Mouse (Mus musculus) thymus, adult 2 months (tissue): ENCODE measurements around the gene Duxf3. TPM values are rescaled to one million over a fixed set of nuclear protein-coding genes. Genes with fewer than 3 reads are reported as not detected.
"Not testable (repeated sequence)": the region's sequence is repeated elsewhere in the genome, so short reads cannot be mapped to it uniquely, and the experiment has no call there.

Experiments
- DNase-seq: peaks from one replicate; pipeline ENCODE4 v3.0.0; 2021
- H3K27ac ChIP-seq: fragments of 200-500 bp; 2 replicates; pipeline ENCODE4 v1.5.1; 2012; ENCODE audit warnings: low read length, control low read depth; ENCODE audit not compliant: control insufficient read depth, insufficient read depth
- H3K27me3 ChIP-seq: fragments of 200-500 bp; 2 replicates; pipeline ENCODE4 v1.6.1; 2012; ENCODE audit warnings: mild to moderate bottlenecking, low read length, moderate library complexity, mixed read lengths; ENCODE audit not compliant: control insufficient read depth, insufficient read depth
- H3K36me3 ChIP-seq: fragments of 200-500 bp; 2 replicates; pipeline ENCODE4 v1.6.1; 2012; ENCODE audit warnings: mild to moderate bottlenecking, low read length, moderate library complexity; ENCODE audit not compliant: control insufficient read depth, insufficient read depth
- H3K4me1 ChIP-seq: fragments of 200-500 bp; replicated peaks from 2 replicates; pipeline ENCODE4 v1.6.1; 2012; ENCODE audit warnings: low read length; ENCODE audit not compliant: control insufficient read depth, insufficient read depth
- H3K4me3 ChIP-seq: fragments of 200-500 bp; 2 replicates; pipeline ENCODE4 v1.5.1; 2012; ENCODE audit warnings: mild to moderate bottlenecking, low read length, control low read depth, moderate library complexity; ENCODE audit not compliant: control insufficient read depth, insufficient read depth
- CTCF ChIP-seq: fragments of 200-500 bp; IDR thresholded peaks from 2 replicates; pipeline ENCODE4 v1.5.1; 2012; ENCODE audit warnings: mild to moderate bottlenecking, control low read depth, low read length, moderate library complexity, borderline replicate concordance; ENCODE audit not compliant: control insufficient read depth, poor library complexity, insufficient read depth; ENCODE audit errors: extremely low read depth
- POLR2A ChIP-seq: fragments of 200-500 bp; IDR thresholded peaks from 2 replicates; pipeline ENCODE4 v1.6.1; 2012; ENCODE audit warnings: mild to moderate bottlenecking, low read length, control low read depth, moderate library complexity; ENCODE audit not compliant: control insufficient read depth, poor library complexity, insufficient read depth; ENCODE audit errors: extremely low read depth
- WGBS: fragments of 180-500 bp; shearing (Covaris S2); methylation state at CpG from one replicate; pipeline ENCODE4 v1.1.7; 2018; 5-methylcytosine and 5-hydroxymethylcytosine counted together
- polyA plus RNA-seq: library from polyadenylated mRNA; depleted of rRNA; stranded (reverse); fragments of >200 nt; gene quantifications from 2 replicates; pipeline ENCODE4 v1.2.3, GENCODE M21; 2012

Duxf3 gene
- polyA plus RNA-seq, 1 experiment, result not detected

DNA sequence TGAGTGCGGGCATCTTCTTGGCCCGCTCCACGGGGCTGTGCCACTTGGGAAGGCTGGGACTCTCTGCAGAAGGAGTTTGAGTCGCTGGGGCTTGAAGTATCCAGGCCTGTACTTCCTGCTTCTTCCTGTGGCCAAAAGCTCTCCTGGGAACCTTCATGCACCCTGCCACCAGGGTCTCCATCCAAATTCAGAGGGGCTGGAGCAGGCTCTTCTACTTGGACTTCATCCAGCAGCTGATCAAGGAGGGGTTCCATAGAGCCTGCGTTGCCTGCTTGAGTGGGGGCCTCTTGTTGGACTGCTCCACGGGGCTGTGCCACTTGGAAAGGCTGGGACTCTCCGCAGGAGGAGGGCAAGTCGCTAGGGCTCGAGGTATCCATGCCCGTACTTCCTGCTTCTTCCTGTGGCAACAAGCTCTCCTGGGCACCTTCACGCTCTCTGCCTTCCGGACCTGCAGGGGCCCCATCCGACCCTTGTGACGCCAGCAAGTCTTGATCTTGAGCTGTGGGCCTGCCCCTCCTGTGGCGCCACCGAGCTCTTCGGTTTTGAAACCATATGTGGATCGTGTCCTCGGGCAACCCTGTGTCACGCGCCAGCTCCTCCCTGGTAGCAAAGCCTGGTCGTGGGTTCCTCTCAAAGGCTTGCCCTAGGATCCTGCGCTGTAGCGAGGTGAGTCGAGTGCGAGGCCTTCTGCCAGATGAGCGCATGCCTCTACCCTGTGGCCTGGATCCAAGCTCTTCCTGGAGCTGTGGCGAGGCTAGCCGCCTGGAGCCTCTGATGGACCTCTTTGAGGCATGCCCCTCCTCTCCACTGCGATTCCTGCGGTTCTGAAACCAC, 8.3 kb downstream of the Duxf3 start:
- DNase-seq, result peak; percentile 71
- not testable (repeated sequence) for H3K4me3 ChIP-seq, H3K36me3 ChIP-seq, H3K27ac ChIP-seq, H3K4me1 ChIP-seq, H3K27me3 ChIP-seq
- 85% methylated on average over 31 of the region's 31 CpGs for WGBS
- TF ChIP-seq POLR2A, result 0 out of 2 replicates have a peak, but pooled peaks have one; percentile 9

DNA sequence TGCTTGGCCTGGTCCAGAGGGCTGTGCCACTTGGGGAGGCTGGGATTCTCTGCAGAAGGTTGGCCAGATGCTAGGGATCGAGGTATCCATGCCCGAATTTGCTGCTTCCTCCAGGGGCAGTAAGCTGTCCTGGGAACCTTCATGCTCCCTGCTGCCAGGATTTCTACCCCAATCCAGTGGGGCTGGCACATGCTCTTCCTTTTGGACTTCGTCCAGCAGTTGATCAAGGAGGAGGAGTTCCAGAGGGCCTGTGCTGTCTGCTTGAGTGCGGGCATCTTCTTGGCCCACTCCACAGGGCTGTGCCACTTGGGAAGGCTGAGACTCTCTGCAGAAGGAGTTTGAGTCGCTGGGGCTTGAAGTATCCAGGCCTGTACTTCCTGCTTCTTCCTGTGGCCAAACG, 9.3 kb downstream of the Duxf3 start:
- not testable (repeated sequence) for H3K4me1 ChIP-seq, H3K27me3 ChIP-seq, DNase-seq, H3K36me3 ChIP-seq, H3K4me3 ChIP-seq, H3K27ac ChIP-seq
- WGBS, result 83% methylated on average over 4 of the region's 6 CpGs

DNA sequence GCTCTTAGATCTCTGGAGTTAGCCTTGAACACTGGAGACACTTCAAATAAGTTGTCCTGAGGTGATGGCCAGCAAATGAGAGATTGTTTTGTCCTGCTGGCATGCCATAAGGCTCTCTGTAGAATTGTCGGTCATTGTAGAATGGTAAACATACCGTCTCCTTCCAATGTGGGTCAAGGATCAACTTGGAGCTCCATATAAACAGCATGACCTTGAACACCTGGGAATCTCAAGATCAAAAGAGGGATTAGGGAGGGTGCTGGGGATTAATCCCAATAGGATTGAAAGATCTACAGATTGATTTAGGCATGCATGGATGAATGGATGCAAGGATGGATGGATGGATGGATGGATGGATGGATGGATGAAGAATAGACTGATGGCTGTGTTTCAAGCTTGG, 10.9 kb downstream of the Duxf3 start:
- H3K36me3 ChIP-seq, H3K4me3 ChIP-seq, H3K4me1 ChIP-seq, H3K27me3 ChIP-seq, H3K27ac ChIP-seq: not testable (repeated sequence)
- WGBS, result 96% methylated on average over 2 of the region's 2 CpGs
- peak; percentile 32 for DNase-seq

DNA sequence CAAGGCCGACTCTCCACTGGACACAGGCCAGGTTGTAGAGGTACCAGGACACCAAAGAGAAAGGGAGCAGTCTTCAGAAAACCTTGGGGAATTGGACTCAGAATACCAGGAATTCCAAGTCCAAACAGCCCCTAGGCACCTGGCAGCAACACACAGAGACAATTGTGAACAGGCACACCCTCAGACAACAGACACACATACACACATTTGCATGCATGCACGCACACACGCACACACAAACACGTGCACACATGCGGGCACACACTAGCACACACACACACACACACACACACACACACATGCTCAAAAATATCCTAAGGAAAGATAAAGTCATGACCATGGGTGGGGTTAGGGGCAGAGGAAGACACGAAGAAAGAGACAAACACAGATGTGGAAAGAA, 11.7 kb downstream of the Duxf3 start:
- no peak for DNase-seq
- TF ChIP-seq POLR2A, result no peak
- no peak for TF ChIP-seq CTCF
- H3K4me1 ChIP-seq, result no peaks in the 10 kb centered on the region
- no peaks in the 10 kb centered on the region for H3K36me3 ChIP-seq
- H3K27ac ChIP-seq, result no peak overlapping the region
- H3K27me3 ChIP-seq, result no peaks in the 10 kb centered on the region
- WGBS, result 86% methylated on average over 6 of the region's 6 CpGs
- no peak overlapping the region for H3K4me3 ChIP-seq

DNA sequence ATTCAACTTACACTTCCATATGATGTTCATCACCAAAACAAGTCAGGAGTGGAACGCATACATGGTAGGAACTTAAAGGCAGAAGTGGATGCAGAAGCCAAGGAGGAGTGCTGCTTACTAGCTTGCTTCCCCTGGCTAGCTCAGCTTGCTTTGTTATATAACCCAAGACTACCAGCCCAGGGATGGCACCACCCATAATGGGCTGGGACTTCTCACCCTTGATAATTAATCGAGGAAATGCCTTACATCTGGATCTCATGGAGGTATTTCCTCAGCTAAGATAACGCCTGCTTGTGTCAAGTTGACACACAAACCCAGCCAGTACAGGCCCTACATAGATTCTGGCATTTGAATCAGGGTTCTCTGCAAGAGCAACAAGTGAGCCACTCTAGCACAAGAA, 15.1 kb downstream of the Duxf3 start:
- DNase-seq, result no peak
- WGBS, result 89% methylated on average over 3 of the region's 3 CpGs
- TF ChIP-seq POLR2A (no peak), CTCF (no peak)
- H3K4me1 ChIP-seq, result no peaks in the 10 kb centered on the region
- no peaks in the 10 kb centered on the region for H3K27me3 ChIP-seq
- H3K27ac ChIP-seq, result no peak overlapping the region
- H3K4me3 ChIP-seq, result no peak overlapping the region
- H3K36me3 ChIP-seq, result no peaks in the 10 kb centered on the region

DNA sequence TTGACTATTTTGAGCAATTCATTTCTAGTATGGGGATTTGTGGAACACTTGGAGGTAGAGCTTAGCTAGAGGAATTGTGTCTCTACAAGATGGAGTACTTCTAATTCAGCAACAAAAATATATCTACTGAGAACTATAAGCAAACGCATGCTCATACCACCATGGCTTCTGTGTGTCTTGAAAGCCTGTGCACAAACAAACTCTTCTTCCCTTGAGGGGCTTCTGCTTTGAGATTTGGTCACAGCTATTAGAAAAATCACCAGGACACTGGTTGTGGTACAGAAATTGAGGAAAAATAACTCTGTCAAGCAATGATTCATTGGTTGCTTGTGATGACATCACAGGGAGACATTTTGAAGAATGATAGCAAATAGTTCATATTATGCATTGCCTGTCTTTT, 17.1 kb downstream of the Duxf3 start:
- TF ChIP-seq POLR2A, result no peak
- no peak for TF ChIP-seq CTCF
- no peak overlapping the region for H3K4me3 ChIP-seq
- H3K27me3 ChIP-seq, result no peaks in the 10 kb centered on the region

DNA sequence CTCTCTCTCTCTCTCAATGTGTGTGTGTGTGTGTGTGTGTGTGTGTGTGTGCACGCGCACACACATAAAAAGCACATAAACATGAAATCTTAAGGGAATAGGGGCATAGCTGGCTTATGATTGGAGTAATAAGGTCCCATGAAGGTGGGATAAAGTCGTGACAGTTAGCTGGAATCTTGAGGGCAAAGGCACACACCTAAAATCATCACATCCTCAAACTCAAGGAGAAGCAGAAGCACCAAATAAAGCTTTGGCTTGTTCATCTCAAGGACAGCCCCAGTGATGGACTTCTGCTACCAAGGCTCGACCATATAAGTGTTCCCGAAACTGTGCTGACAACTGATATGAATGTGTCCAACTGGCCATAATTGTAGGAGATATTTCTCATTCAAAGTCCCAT, 17.5 kb downstream of the Duxf3 start:
- H3K27me3 ChIP-seq, result no peaks in the 10 kb centered on the region
- DNase-seq, result no peak
- H3K36me3 ChIP-seq, result no peaks in the 10 kb centered on the region
- H3K4me3 ChIP-seq, result no peak overlapping the region
- TF ChIP-seq CTCF (no peak), POLR2A (no peak)
- H3K4me1 ChIP-seq, result no peaks in the 10 kb centered on the region
- H3K27ac ChIP-seq, result no peak overlapping the region
- 83% methylated on average over 5 of the region's 5 CpGs for WGBS

More for the DNA sequence above, 17.1 kb downstream of the Duxf3 start:
- Histone ChIP-seq H3K36me3 (no peaks in the 10 kb centered on the region), H3K27ac (no peak overlapping the region), H3K4me1 (no peaks in the 10 kb centered on the region)
- WGBS, result 92% methylated on average over 1 of the region's 1 CpGs
- no peak for DNase-seq
